Mouse (Mus musculus) kidney, embryonic 16.5 days (tissue): ENCODE results near the gene Myct1. TPM values are rescaled to one million over a fixed set of nuclear protein-coding genes. Genes with fewer than 3 reads are reported as not detected.

Experiments used
- ATAC-seq: fragments of 200-750 bp; cut with Nextera tagmentation; 2 replicates; pipeline ENCODE4 v1.8.0; 2017; ENCODE audit warnings: moderate TSS enrichment; ENCODE audit not compliant: low FRiP score, low TSS enrichment
- H3K27ac ChIP-seq: fragments of 300-500 bp; sonication (generic); 2 replicates; pipeline ENCODE4 v1.5.1; 2014; ENCODE audit warnings: low read length
- H3K27me3 ChIP-seq: fragments of 300-500 bp; sonication (generic); 2 replicates; pipeline ENCODE4 v1.6.1; 2014; ENCODE audit warnings: low read length, control low read depth, mixed read lengths; ENCODE audit not compliant: insufficient read depth
- H3K36me3 ChIP-seq: fragments of 300-500 bp; sonication (generic); 2 replicates; pipeline ENCODE4 v1.6.1; 2014; ENCODE audit warnings: low read length, control low read depth, mixed read lengths; ENCODE audit not compliant: insufficient read depth
- H3K4me1 ChIP-seq: fragments of 300-500 bp; sonication (generic); 2 replicates; pipeline ENCODE4 v1.6.1; 2014; ENCODE audit warnings: low read length, control low read depth, mixed read lengths; ENCODE audit not compliant: insufficient read depth
- H3K4me2 ChIP-seq: fragments of 300-500 bp; sonication (generic); replicated peaks from 2 replicates; pipeline ENCODE4 v1.6.1; 2014; ENCODE audit warnings: low read depth, low read length
- H3K4me3 ChIP-seq: fragments of 300-500 bp; sonication (generic); 2 replicates; pipeline ENCODE4 v1.5.1; 2014; ENCODE audit warnings: mild to moderate bottlenecking, low read length
- H3K9ac ChIP-seq: fragments of 300-500 bp; sonication (generic); replicated peaks from 2 replicates; pipeline ENCODE4 v1.6.1; 2014; ENCODE audit warnings: low read length
- H3K9me3 ChIP-seq: fragments of 300-500 bp; sonication (generic); 2 replicates; pipeline ENCODE4 v1.6.1; 2016; ENCODE audit warnings: low read length, control low read depth
- WGBS: fragments of 180-500 bp; shearing (Covaris S2); extraction: QIAGEN DNeasy Blood & Tissue Kit; methylation state at CpG from one replicate; pipeline ENCODE4 v1.1.7; 2014; 5-methylcytosine and 5-hydroxymethylcytosine counted together
- polyA plus RNA-seq: library from polyadenylated mRNA; unstranded; fragments of >200 nt; fragmentation: Nextera tagmentation; extraction: Ambion mirVana; gene quantifications from 2 replicates; pipeline ENCODE4 v1.2.1, GENCODE M21; 2015

Myct1 gene
- polyA plus RNA-seq, 1 experiment from 2014 or later = 11.1 TPM

- Histone ChIP-seq H3K27me3 (no peaks in the 10 kb centered on the region), H3K4me3 (no peak overlapping the region), H3K4me2 (no peak overlapping the region; the same call in 1 of the 2 replicates), H3K4me1 (no peaks in the 10 kb centered on the region), H3K36me3 (no peaks in the 10 kb centered on the region), H3K9ac (no peak overlapping the region), H3K9me3 (no peaks in the 10 kb centered on the region), H3K27ac (peak overlapping the region; percentile 66; the same call in 1 of the 2 replicates)
- ATAC-seq = no peak; the same call in 1 of the 2 replicates
- 72% methylated on average over 10 of the region's 10 CpGs for WGBS
Measured at GRCm38 (mm10) chr10:5603512-5603911, 9.9 kb downstream of the Myct1 start.

- H3K27me3 ChIP-seq = no peaks in the 10 kb centered on the region
- H3K36me3 ChIP-seq = no peaks in the 10 kb centered on the region
- H3K4me3 ChIP-seq = no peak overlapping the region
- no peak overlapping the region for H3K9ac ChIP-seq
- ATAC-seq = no peak
- WGBS = 69% methylated on average over 13 of the region's 13 CpGs
- no peaks in the 10 kb centered on the region for H3K9me3 ChIP-seq
- H3K4me2 ChIP-seq = no peak overlapping the region
- H3K4me1 ChIP-seq = no peaks in the 10 kb centered on the region
- H3K27ac ChIP-seq = peak overlapping the region; percentile 66; the same call in 1 of the 2 replicates
Measured at GRCm38 (mm10) chr10:5604371-5604770, 10.8 kb downstream of the Myct1 start.

GRCm38 (mm10) chr10:5608874-5609273, 15.3 kb downstream of the Myct1 start:
- no peaks in the 10 kb centered on the region for H3K4me1 ChIP-seq
- no peaks in the 10 kb centered on the region for H3K27me3 ChIP-seq
- H3K9ac ChIP-seq = no peak overlapping the region
- ATAC-seq = no peak
- no peaks in the 10 kb centered on the region for H3K9me3 ChIP-seq
- H3K36me3 ChIP-seq = no peaks in the 10 kb centered on the region
- no peak overlapping the region for H3K4me2 ChIP-seq
- 78% methylated on average over 3 of the region's 3 CpGs for WGBS
- no peak overlapping the region for H3K4me3 ChIP-seq
- H3K27ac ChIP-seq = 0 out of 2 replicates have a peak overlapping the region, but pooled peaks have one; percentile 11

- 74% methylated on average over 13 of the region's 13 CpGs for WGBS
- ATAC-seq = no peak
- Histone ChIP-seq H3K36me3 (no peaks in the 10 kb centered on the region), H3K27ac (no peak overlapping the region), H3K4me2 (no peak overlapping the region), H3K4me3 (no peak overlapping the region), H3K9ac (no peak overlapping the region), H3K27me3 (no peaks in the 10 kb centered on the region), H3K9me3 (no peaks in the 10 kb centered on the region), H3K4me1 (no peaks in the 10 kb centered on the region)
Measured at GRCm38 (mm10) chr10:5615186-5616040, 21.8 kb downstream of the Myct1 start.

GRCm38 (mm10) chr10:5626268-5626667, 32.7 kb downstream of the Myct1 start:
- no peak overlapping the region for H3K4me3 ChIP-seq
- 71% methylated on average over 5 of the region's 5 CpGs for WGBS
- no peaks in the 10 kb centered on the region for H3K4me1 ChIP-seq
- no peaks in the 10 kb centered on the region for H3K9me3 ChIP-seq
- no peak overlapping the region for H3K27ac ChIP-seq
- no peak overlapping the region for H3K4me2 ChIP-seq
- ATAC-seq = no peak
- no peaks in the 10 kb centered on the region for H3K36me3 ChIP-seq
- no peak overlapping the region for H3K9ac ChIP-seq
- H3K27me3 ChIP-seq = no peaks in the 10 kb centered on the region

- Histone ChIP-seq H3K4me1 (no peaks in the 10 kb centered on the region), H3K9me3 (no peaks in the 10 kb centered on the region), H3K4me2 (no peak overlapping the region), H3K9ac (no peak overlapping the region), H3K27me3 (no peaks in the 10 kb centered on the region), H3K27ac (no peak overlapping the region), H3K4me3 (no peak overlapping the region), H3K36me3 (no peaks in the 10 kb centered on the region)
- ATAC-seq = no peak
- WGBS = 77% methylated on average over 4 of the region's 4 CpGs
Measured at GRCm38 (mm10) chr10:5633672-5634200, 40.2 kb downstream of the Myct1 start.

GRCm38 (mm10) chr10:5634336-5634735, 40.8 kb downstream of the Myct1 start:
- ATAC-seq = no peak; the same call in 1 of the 2 replicates
- Histone ChIP-seq H3K4me1 (no peaks in the 10 kb centered on the region), H3K9me3 (no peaks in the 10 kb centered on the region), H3K36me3 (no peaks in the 10 kb centered on the region), H3K4me3 (no peak overlapping the region), H3K4me2 (no peak overlapping the region), H3K27me3 (no peaks in the 10 kb centered on the region), H3K27ac (no peak overlapping the region), H3K9ac (no peak overlapping the region)
- 23% methylated on average over 1 of the region's 1 CpGs for WGBS

GRCm38 (mm10) chr10:5637322-5637721, 43.7 kb downstream of the Myct1 start:
- ATAC-seq = no peak

GRCm38 (mm10) chr10:5639112-5639511, 45.5 kb downstream of the Myct1 start, which contains the start of gene Vip:
Vip (plus strand) TSS chr10:5639218.
- H3K36me3 ChIP-seq = no peaks in the 10 kb centered on the region
- no peaks in the 10 kb centered on the region for H3K27me3 ChIP-seq
- no peaks in the 10 kb centered on the region for H3K9me3 ChIP-seq
- H3K4me2 ChIP-seq = no peak within 1 kb of the TSS
- H3K27ac ChIP-seq = no peak within 1 kb of the TSS
- peak; percentile 74; the same call in 1 of the 2 replicates for ATAC-seq
- H3K4me1 ChIP-seq = no peaks in the 10 kb centered on the region
- H3K4me3 ChIP-seq = no peak within 1 kb of the TSS
- no peak within 1 kb of the TSS for H3K9ac ChIP-seq
- WGBS = 25% methylated on average over 8 of the region's 8 CpGs

More at GRCm38 (mm10) chr10:5637322-5637721, 43.7 kb downstream of the Myct1 start:
- H3K4me1 ChIP-seq = no peaks in the 10 kb centered on the region
- 81% methylated on average over 4 of the region's 4 CpGs for WGBS
- H3K4me3 ChIP-seq = no peak overlapping the region
- no peak overlapping the region for H3K27ac ChIP-seq
- no peaks in the 10 kb centered on the region for H3K27me3 ChIP-seq
- no peak overlapping the region for H3K4me2 ChIP-seq
- H3K36me3 ChIP-seq = no peaks in the 10 kb centered on the region
- no peaks in the 10 kb centered on the region for H3K9me3 ChIP-seq
- no peak overlapping the region for H3K9ac ChIP-seq
